Mouse (Mus musculus): Measurements from ENCODE around the gene Elane. TPM values are rescaled to one million over a fixed set of nuclear protein-coding genes. Genes with fewer than 3 reads are reported as not detected.
A peak's percentile ranks its signal among the peaks of the same experiment; 100 is the strongest.
"Not testable (repeated sequence)": the region's sequence is repeated elsewhere in the genome, so short reads cannot be mapped to it uniquely, and the experiment has no call there.

Gene Elane
- polyA plus RNA-seq, 1 experiment from 2014 or later: 207 TPM

DNA sequence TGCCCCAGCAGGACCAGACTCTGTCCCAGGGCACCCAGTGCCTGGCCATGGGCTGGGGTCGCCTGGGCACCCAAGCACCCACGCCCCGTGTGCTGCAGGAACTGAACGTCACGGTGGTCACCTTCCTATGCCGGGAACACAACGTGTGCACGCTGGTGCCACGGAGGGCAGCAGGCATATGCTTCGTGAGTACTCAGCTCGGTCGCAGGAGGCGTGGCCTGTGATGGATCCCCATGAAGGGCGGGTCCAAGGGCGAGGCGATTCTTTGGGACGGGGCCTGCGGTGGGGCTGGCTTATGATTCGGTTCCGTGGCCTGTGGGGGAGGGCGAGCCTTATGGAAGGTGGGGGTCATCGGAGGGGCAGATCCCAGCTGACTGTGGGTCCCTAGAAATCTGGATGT, 4.1 kb upstream of the Elane start:
- no peaks in the 10 kb centered on the region for H3K9me3 ChIP-seq (ENCODE audit: low read length)
- TF ChIP-seq EP300 (IDR thresholded peaks at IDR 0.05; ENCODE audit: low read depth): no peak
- TF ChIP-seq CTCF (IDR thresholded peaks at IDR 0.05; ENCODE audit: low read depth): no peak
- peaks cover 66% of the 10 kb centered on the region for H3K4me1 ChIP-seq (ENCODE audit: insufficient read depth)
- ATAC-seq (no peak), DNase-seq (peak; percentile 66)
- WGBS (ENCODE audit: insufficient replicate concordance): 7% methylated on average over 22 of the region's 22 CpGs
- H3K27me3 ChIP-seq (ENCODE audit: insufficient read depth, low read length): 0 out of 2 replicates have a peak, but pooled peaks cover 8% of the 10 kb centered on the region
- H3K36me3 ChIP-seq (replicated peaks; ENCODE audit: insufficient read depth, low read length): no peaks in the 10 kb centered on the region
- H3K9ac ChIP-seq (replicated peaks): no peak overlapping the region
- 0 out of 2 replicates have a peak overlapping the region, but pooled peaks have one; percentile 2 for H3K27ac ChIP-seq (ENCODE audit: low read depth)
- peak overlapping the region; percentile 15 for H3K4me3 ChIP-seq (ENCODE audit: low read depth, low read length)
- peak overlapping the region; percentile 47 for H3K4me2 ChIP-seq (ENCODE audit: low read depth, low read length)

DNA sequence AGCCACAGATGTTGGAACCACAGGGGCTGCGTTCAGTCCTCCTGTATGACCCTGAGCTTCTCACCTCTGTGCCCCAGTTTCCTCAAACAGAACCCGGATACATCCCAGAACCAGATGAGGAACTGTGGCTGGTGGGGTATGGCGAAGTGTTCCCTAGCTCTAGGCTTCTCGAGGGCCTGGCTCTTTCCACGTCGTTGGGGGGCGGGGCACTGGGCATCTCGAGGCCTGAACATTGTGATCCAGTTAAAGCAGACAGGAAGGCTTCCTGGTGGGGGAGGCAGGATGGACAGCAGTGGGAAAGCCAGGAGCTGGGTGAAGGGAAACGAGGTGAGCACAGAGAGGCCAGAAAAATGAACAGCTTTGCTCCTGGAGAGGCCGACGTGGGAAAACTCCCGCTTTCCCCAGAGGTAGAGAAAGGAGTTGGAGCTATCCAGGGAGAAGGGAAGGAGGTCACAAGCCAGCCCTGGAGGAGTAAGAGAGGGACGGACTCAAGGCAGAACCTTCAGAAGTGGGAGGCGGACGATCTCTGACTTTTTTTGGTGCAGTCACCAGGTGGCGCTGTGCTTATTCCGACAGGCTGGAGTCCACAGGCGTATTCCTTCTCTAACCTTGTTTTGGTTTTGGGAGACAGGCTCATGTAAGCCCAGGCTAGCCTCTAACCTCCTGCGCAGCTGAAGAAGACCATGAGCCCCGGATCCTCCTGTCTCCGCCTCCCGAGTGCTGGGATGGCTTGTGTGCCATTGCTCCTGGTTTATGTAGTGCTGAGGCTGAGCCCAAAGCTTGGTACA, 2.6 kb upstream of the Elane start:
- no peak for TF ChIP-seq EP300 (IDR thresholded peaks at IDR 0.05; ENCODE audit: low read depth)
- TF ChIP-seq CTCF (IDR thresholded peaks at IDR 0.05; ENCODE audit: low read depth): peak; percentile 87
- H3K27ac ChIP-seq (ENCODE audit: low read depth): peak overlapping the region; percentile 48; the same call in 1 of the 2 replicates
- ATAC-seq: peak; percentile 34
- no peaks in the 10 kb centered on the region for H3K36me3 ChIP-seq (replicated peaks; ENCODE audit: insufficient read depth, low read length)
- H3K4me2 ChIP-seq (ENCODE audit: low read depth, low read length): peak overlapping the region; percentile 48
- WGBS (ENCODE audit: insufficient replicate concordance): 15% methylated on average over 22 of the region's 22 CpGs
- peak; percentile 86 for DNase-seq
- H3K9ac ChIP-seq (replicated peaks): no peak overlapping the region
- peaks cover 53% of the 10 kb centered on the region for H3K4me1 ChIP-seq (ENCODE audit: insufficient read depth)
- H3K4me3 ChIP-seq (ENCODE audit: low read depth, low read length): no peak overlapping the region
- H3K27me3 ChIP-seq (ENCODE audit: insufficient read depth, low read length): 0 out of 2 replicates have a peak, but pooled peaks cover 8% of the 10 kb centered on the region
- no peaks in the 10 kb centered on the region for H3K9me3 ChIP-seq (ENCODE audit: low read length)

GRCm38 (mm10) chr10:79884446-79884845, 1.6 kb upstream of the Elane start:
- H3K9ac ChIP-seq (replicated peaks): no peak overlapping the region
- no peak overlapping the region for H3K4me3 ChIP-seq (ENCODE audit: low read depth, low read length)
- TF ChIP-seq CTCF (IDR thresholded peaks at IDR 0.05; ENCODE audit: low read depth) (no peak), EP300 (IDR thresholded peaks at IDR 0.05; ENCODE audit: low read depth) (no peak)
- H3K4me2 ChIP-seq (ENCODE audit: low read depth, low read length): no peak overlapping the region
- no peaks in the 10 kb centered on the region for H3K9me3 ChIP-seq (ENCODE audit: low read length)
- H3K27me3 ChIP-seq (ENCODE audit: insufficient read depth, low read length): 0 out of 2 replicates have a peak, but pooled peaks cover 8% of the 10 kb centered on the region
- no peaks in the 10 kb centered on the region for H3K36me3 ChIP-seq (replicated peaks; ENCODE audit: insufficient read depth, low read length)
- H3K27ac ChIP-seq (ENCODE audit: low read depth): peak overlapping the region; percentile 48; the same call in 1 of the 2 replicates
- DNase-seq: peak; percentile 66
- H3K4me1 ChIP-seq (ENCODE audit: insufficient read depth): peaks cover 47% of the 10 kb centered on the region
- ATAC-seq: peak; percentile 22; the same call in 1 of the 2 replicates
- 13% methylated on average over 4 of the region's 4 CpGs for WGBS (ENCODE audit: insufficient replicate concordance)

- H3K27ac ChIP-seq (ENCODE audit: low read depth); H3K9ac ChIP-seq (replicated peaks); H3K36me3 ChIP-seq (replicated peaks; ENCODE audit: insufficient read depth, low read length); DNase-seq; H3K4me2 ChIP-seq (ENCODE audit: low read depth, low read length); H3K4me3 ChIP-seq (ENCODE audit: low read depth, low read length); ATAC-seq; H3K9me3 ChIP-seq (ENCODE audit: low read length); H3K27me3 ChIP-seq (ENCODE audit: insufficient read depth, low read length): not testable (repeated sequence)
- WGBS (ENCODE audit: insufficient replicate concordance): 23% methylated on average over 2 of the region's 3 CpGs
- H3K4me1 ChIP-seq (ENCODE audit: insufficient read depth): peaks cover 43% of the 10 kb centered on the region
Measured at GRCm38 (mm10) chr10:79884938-79885337, 1.1 kb upstream of the Elane start.

GRCm38 (mm10) chr10:79886611-79887010, 564 bp downstream of the Elane start:
- no peak for ATAC-seq
- TF ChIP-seq EP300 (IDR thresholded peaks at IDR 0.05; ENCODE audit: low read depth) (no peak), CTCF (IDR thresholded peaks at IDR 0.05; ENCODE audit: low read depth) (no peak)
- Histone ChIP-seq H3K4me1 (ENCODE audit: insufficient read depth) (peaks cover 27% of the 10 kb centered on the region), H3K9ac (replicated peaks) (no peak overlapping the region), H3K4me2 (ENCODE audit: low read depth, low read length) (no peak overlapping the region), H3K36me3 (replicated peaks; ENCODE audit: insufficient read depth, low read length) (no peaks in the 10 kb centered on the region), H3K9me3 (ENCODE audit: low read length) (no peaks in the 10 kb centered on the region), H3K27ac (ENCODE audit: low read depth) (no peak overlapping the region), H3K27me3 (ENCODE audit: insufficient read depth, low read length) (0 out of 2 replicates have a peak, but pooled peaks cover 8% of the 10 kb centered on the region), H3K4me3 (ENCODE audit: low read depth, low read length) (no peak overlapping the region)
- 66% methylated on average over 8 of the region's 8 CpGs for whole genome bisulfite sequencing (ENCODE audit: insufficient replicate concordance)
- DNase-seq: no peak

DNA sequence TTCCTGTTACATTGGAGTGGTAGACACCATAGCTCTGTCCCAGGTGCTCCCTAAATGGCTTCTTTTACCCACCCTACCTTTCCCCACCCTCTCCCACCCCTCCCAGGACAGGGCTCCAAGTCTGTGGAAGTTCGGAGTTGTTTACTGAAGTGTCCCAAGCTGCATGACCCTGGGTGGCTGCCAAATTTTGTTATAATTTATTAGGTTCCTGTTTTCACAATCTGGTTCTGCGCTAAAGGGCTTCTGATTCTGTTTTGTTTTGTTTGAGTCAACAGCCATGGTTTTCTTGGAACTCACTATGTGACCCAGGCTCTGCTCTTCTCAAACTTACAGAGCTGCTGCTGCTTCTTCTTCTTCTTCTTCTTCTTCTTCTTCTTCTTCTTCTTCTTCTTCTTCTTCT, 3.3 kb downstream of the Elane start:
- Histone ChIP-seq H3K9me3 (ENCODE audit: low read length) (no peaks in the 10 kb centered on the region), H3K4me1 (ENCODE audit: insufficient read depth) (peaks cover 5% of the 10 kb centered on the region), H3K27me3 (ENCODE audit: insufficient read depth, low read length) (no peaks in the 10 kb centered on the region), H3K4me2 (ENCODE audit: low read depth, low read length) (no peak overlapping the region), H3K9ac (replicated peaks) (no peak overlapping the region), H3K27ac (ENCODE audit: low read depth) (0 out of 2 replicates have a peak overlapping the region, but pooled peaks have one; percentile 29), H3K4me3 (ENCODE audit: low read depth, low read length) (no peak overlapping the region), H3K36me3 (replicated peaks; ENCODE audit: insufficient read depth, low read length) (no peaks in the 10 kb centered on the region)
- no peak for DNase-seq
- no peak for TF ChIP-seq EP300 (IDR thresholded peaks at IDR 0.05; ENCODE audit: low read depth)
- no peak for TF ChIP-seq CTCF (IDR thresholded peaks at IDR 0.05; ENCODE audit: low read depth)
- 32% methylated on average over 2 of the region's 2 CpGs for WGBS (ENCODE audit: insufficient replicate concordance)
- no peak for ATAC-seq

Data from liver, postnatal 0 days (tissue).